Comparison of ENCODE assay signal across 8 mouse cellular contexts in the genomic region with DNA sequence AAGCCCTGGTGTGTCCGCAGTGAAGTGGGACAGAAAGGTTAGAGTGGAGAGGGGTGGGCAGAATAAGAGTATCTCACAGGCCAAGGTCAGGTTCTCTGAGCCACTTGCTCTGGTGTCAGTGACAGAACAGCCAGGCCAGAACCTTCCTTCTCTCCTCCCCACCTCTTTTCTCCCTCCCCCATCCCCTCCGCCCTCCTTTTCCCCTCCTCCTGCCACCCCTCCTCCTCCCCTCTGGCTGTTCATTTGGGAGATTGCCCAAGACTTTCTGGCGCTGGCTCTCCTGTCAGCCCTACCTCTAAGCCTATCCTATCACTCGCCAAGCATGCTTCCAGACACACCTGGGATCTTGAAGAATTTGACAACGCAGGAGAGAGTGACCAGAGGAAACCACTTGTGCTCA. TPM values are rescaled to one million over a fixed set of nuclear protein-coding genes. Genes with fewer than 3 reads are reported as not detected.
DNase-seq lines count a peak whose midpoint lies in the region; ATAC-seq and TF ChIP-seq lines count a peak whose summit lies in the region.

No protein-coding gene starts in this region.

- H3K9ac ChIP-seq in intestine, embryonic 14.5 days (ENCODE audit: low read length), result no peak overlapping the region
- no peak overlapping the region for H3K9ac ChIP-seq in intestine, embryonic 16.5 days (ENCODE audit: low read depth, low read length)
- H3K9ac ChIP-seq in heart, embryonic 16.5 days (ENCODE audit: low read length), result no peak overlapping the region
- no peak overlapping the region for H3K9ac ChIP-seq in liver, embryonic 14.5 days (replicated peaks)

- no peak overlapping the region for H3K27ac ChIP-seq in intestine, embryonic 14.5 days (ENCODE audit: low read depth)
- no peak overlapping the region for H3K27ac ChIP-seq in intestine, embryonic 16.5 days (ENCODE audit: low read length)
- H3K27ac ChIP-seq in embryonic facial prominence, embryonic 10.5 days (replicated peaks), result no peak overlapping the region
- no peak overlapping the region for H3K27ac ChIP-seq in heart, embryonic 16.5 days (ENCODE audit: low read length)
- H3K27ac ChIP-seq in liver, embryonic 14.5 days, result no peak overlapping the region

- H3K4me3 ChIP-seq in intestine, embryonic 14.5 days (ENCODE audit: low read depth, low read length), result peak overlapping the region; percentile 38; the same call in 1 of the 2 replicates
- H3K4me3 ChIP-seq in intestine, embryonic 16.5 days (ENCODE audit: low read length), result no peak overlapping the region
- H3K4me3 ChIP-seq in embryonic facial prominence, embryonic 10.5 days, result peak overlapping the region; percentile 61
- H3K4me3 ChIP-seq in heart, embryonic 16.5 days (ENCODE audit: low read length), result peak overlapping the region; percentile 60
- H3K4me3 ChIP-seq in liver, embryonic 14.5 days (ENCODE audit: insufficient read depth in 1 of 2, low read depth in 2 of 2, low read length in 2 of 2), result peak overlapping the region; percentile 45 to 46

- peaks cover 34% of the 10 kb centered on the region for H3K27me3 ChIP-seq in intestine, embryonic 14.5 days (replicated peaks; ENCODE audit: control insufficient read depth, insufficient read depth, low read length)
- H3K27me3 ChIP-seq in intestine, embryonic 16.5 days (replicated peaks; ENCODE audit: control insufficient read depth, insufficient read depth, low read length), result peaks cover 25% of the 10 kb centered on the region
- H3K27me3 ChIP-seq in embryonic facial prominence, embryonic 10.5 days (replicated peaks; ENCODE audit: low read depth, poor library complexity, severe bottlenecking), result peaks cover 42% of the 10 kb centered on the region
- H3K27me3 ChIP-seq in heart, embryonic 16.5 days (ENCODE audit: control insufficient read depth, insufficient read depth, low read length), result peaks cover 13% of the 10 kb centered on the region; the same call in 1 of the 2 replicates
- H3K27me3 ChIP-seq in liver, embryonic 14.5 days (ENCODE audit: control insufficient read depth, insufficient read depth, low read length), result peaks cover 15% of the 10 kb centered on the region

- H3K36me3 ChIP-seq in intestine, embryonic 14.5 days (ENCODE audit: control insufficient read depth, insufficient read depth, low read length), result no peaks in the 10 kb centered on the region
- no peaks in the 10 kb centered on the region for H3K36me3 ChIP-seq in intestine, embryonic 16.5 days (ENCODE audit: control insufficient read depth, insufficient read depth, low read length)
- H3K36me3 ChIP-seq in embryonic facial prominence, embryonic 10.5 days (replicated peaks), result no peaks in the 10 kb centered on the region
- H3K36me3 ChIP-seq in heart, embryonic 16.5 days (ENCODE audit: control insufficient read depth, insufficient read depth), result no peaks in the 10 kb centered on the region
- no peaks in the 10 kb centered on the region for H3K36me3 ChIP-seq in liver, embryonic 14.5 days (replicated peaks; ENCODE audit: control insufficient read depth, insufficient read depth, low read depth)

- WGBS in intestine, embryonic 14.5 days, result 11% methylated on average over 4 of the region's 5 CpGs
- WGBS in intestine, embryonic 16.5 days, result 11% methylated on average over 4 of the region's 5 CpGs
- WGBS in embryonic facial prominence, embryonic 10.5 days, result 6% methylated on average over 5 of the region's 5 CpGs
- 12% methylated on average over 5 of the region's 5 CpGs for WGBS in heart, embryonic 16.5 days
- WGBS in liver, embryonic 14.5 days (ENCODE audit: insufficient replicate concordance), result 11% methylated on average over 5 of the region's 5 CpGs

- no peak for TF ChIP-seq EP300 in liver, embryonic 14.5 days (IDR thresholded peaks at IDR 0.05; ENCODE audit: low read depth)

- H3K9me3 ChIP-seq in intestine, embryonic 14.5 days (ENCODE audit: control insufficient read depth, low read length), result no peaks in the 10 kb centered on the region
- no peaks in the 10 kb centered on the region for H3K9me3 ChIP-seq in intestine, embryonic 16.5 days (ENCODE audit: control insufficient read depth, low read length)
- 0 out of 2 replicates have a peak, but pooled peaks cover 3% of the 10 kb centered on the region for H3K9me3 ChIP-seq in embryonic facial prominence, embryonic 10.5 days
- peaks cover 4% of the 10 kb centered on the region; the same call in 1 of the 2 replicates for H3K9me3 ChIP-seq in heart, embryonic 16.5 days (replicated peaks; ENCODE audit: control insufficient read depth, low read length)
- H3K9me3 ChIP-seq in liver, embryonic 14.5 days (ENCODE audit: control insufficient read depth, low read length), result no peaks in the 10 kb centered on the region

- peaks cover 13% of the 10 kb centered on the region for H3K4me1 ChIP-seq in intestine, embryonic 14.5 days (replicated peaks; ENCODE audit: control insufficient read depth, insufficient read depth, low read length)
- peaks cover 15% of the 10 kb centered on the region for H3K4me1 ChIP-seq in intestine, embryonic 16.5 days (ENCODE audit: control insufficient read depth, insufficient read depth, low read length)
- H3K4me1 ChIP-seq in embryonic facial prominence, embryonic 10.5 days, result peaks cover 19% of the 10 kb centered on the region
- peaks cover 14% of the 10 kb centered on the region for H3K4me1 ChIP-seq in heart, embryonic 16.5 days (ENCODE audit: control insufficient read depth, insufficient read depth, low read length)
- peaks cover 0 to 9% of the 10 kb centered on the region in 2 experiments; a peak in 2 of 4 replicates for H3K4me1 ChIP-seq in liver, embryonic 14.5 days (replicated peaks; ENCODE audit: control insufficient read depth in 2 of 2, insufficient read depth in 2 of 2, low read length in 1 of 2)

- peak overlapping the region; percentile 71; the same call in 1 of the 2 replicates for H3K4me2 ChIP-seq in intestine, embryonic 14.5 days (ENCODE audit: low read length)
- H3K4me2 ChIP-seq in intestine, embryonic 16.5 days (ENCODE audit: low read depth, low read length), result no peak overlapping the region
- peak overlapping the region; percentile 93 for H3K4me2 ChIP-seq in heart, embryonic 16.5 days (ENCODE audit: low read depth, low read length)
- H3K4me2 ChIP-seq in liver, embryonic 14.5 days (ENCODE audit: low read depth), result peak overlapping the region; percentile 63

- ATAC-seq in intestine, embryonic 14.5 days (replicated peaks; ENCODE audit: low FRiP score, low TSS enrichment, low read depth), result no peak; the same call in 1 of the 2 replicates
- ATAC-seq in intestine, embryonic 16.5 days, result no peak
- no peak for ATAC-seq in heart, embryonic 16.5 days (replicated peaks; ENCODE audit: extremely low read depth, insufficient read depth, low FRiP score)
- ATAC-seq in liver, embryonic 14.5 days (ENCODE audit: insufficient read depth), result no peak
- ATAC-seq in activated CD4-positive, CD25-positive, alpha-beta regulatory T cell, adult 4 months, result no peak

- no peak for TF ChIP-seq CTCF in liver, embryonic 14.5 days (IDR thresholded peaks at IDR 0.05; ENCODE audit: low read depth)

- no peak for DNase-seq in intestine, embryonic 14.5 days (ENCODE audit: low spot score)
- no peak for DNase-seq in embryonic facial prominence, embryonic 10.5 days (ENCODE audit: low spot score)
- no peak for DNase-seq in liver, embryonic 14.5 days (ENCODE audit: low read depth in 3 of 3, low spot score in 3 of 3)
- peak; percentile 33 for DNase-seq in retina, embryonic 14.5 days (ENCODE audit: low spot score)
- DNase-seq in urinary bladder, adult 2 months (ENCODE audit: low spot score), result no peak

RNA-seq across cellular contexts. Expression of gene Tuba8, which starts 1.2 kb away (rescaled TPM):
- 0.38 and 0.46 TPM in 2 replicates for polyA plus RNA-seq in intestine, embryonic 14.5 days (2014; fragmentation: Nextera tagmentation; extraction: Ambion mirVana)
- polyA plus RNA-seq in intestine, embryonic 16.5 days (2015; fragmentation: Nextera tagmentation; extraction: Ambion mirVana), result 0.44 and 0.68 TPM in 2 replicates
- 0.41 and 0.60 TPM in 2 replicates for polyA plus RNA-seq in embryonic facial prominence, embryonic 10.5 days (2016; fragmentation: Nextera tagmentation; extraction: Ambion mirVana)
- polyA plus RNA-seq in heart, embryonic 16.5 days (2015; fragmentation: Nextera tagmentation; extraction: Ambion mirVana), result 1.2 and 2.0 TPM in 2 replicates
- polyA plus RNA-seq in liver, embryonic 14.5 days (2012; rRNA removed), result 1.1 and 1.2 TPM in 2 replicates
- 5.1 and 6.0 TPM in 2 replicates for polyA plus RNA-seq in liver, embryonic 14.5 days (2014; fragmentation: Nextera tagmentation; extraction: Ambion mirVana)
- polyA plus RNA-seq in urinary bladder, adult 2 months (2012; rRNA removed), result 2.7 and 5.0 TPM in 2 replicates
- polyA plus RNA-seq in activated CD4-positive, CD25-positive, alpha-beta regulatory T cell, adult 4 months (2017; shearing (Covaris generic)), result under 1 TPM; 0.42 to 0.51 TPM

RNA-seq across cellular contexts. Expression of gene Pex26, which starts 28.3 kb away (rescaled TPM):
- polyA plus RNA-seq in intestine, embryonic 14.5 days (2014; fragmentation: Nextera tagmentation; extraction: Ambion mirVana), result 10.5 and 11.5 TPM in 2 replicates
- polyA plus RNA-seq in intestine, embryonic 16.5 days (2015; fragmentation: Nextera tagmentation; extraction: Ambion mirVana), result 13.4 and 14.8 TPM in 2 replicates
- 10.9 and 11.5 TPM in 2 replicates for polyA plus RNA-seq in embryonic facial prominence, embryonic 10.5 days (2016; fragmentation: Nextera tagmentation; extraction: Ambion mirVana)
- polyA plus RNA-seq in heart, embryonic 16.5 days (2015; fragmentation: Nextera tagmentation; extraction: Ambion mirVana), result 6.7 and 7.6 TPM in 2 replicates
- polyA plus RNA-seq in liver, embryonic 14.5 days (2012; rRNA removed), result 3.2 and 3.3 TPM in 2 replicates
- 2.2 and 2.4 TPM in 2 replicates for polyA plus RNA-seq in liver, embryonic 14.5 days (2014; fragmentation: Nextera tagmentation; extraction: Ambion mirVana)
- polyA plus RNA-seq in urinary bladder, adult 2 months (2012; rRNA removed), result 14.7 and 17.2 TPM in 2 replicates
- polyA plus RNA-seq in activated CD4-positive, CD25-positive, alpha-beta regulatory T cell, adult 4 months (2017; shearing (Covaris generic)), result 1 to 10 TPM; 1.9 to 2.1 TPM

RNA-seq across cellular contexts. Expression of gene Usp18, which starts 34.0 kb away (rescaled TPM):
- polyA plus RNA-seq in intestine, embryonic 14.5 days (2014; fragmentation: Nextera tagmentation; extraction: Ambion mirVana), result 2.1 and 2.8 TPM in 2 replicates
- polyA plus RNA-seq in intestine, embryonic 16.5 days (2015; fragmentation: Nextera tagmentation; extraction: Ambion mirVana), result 2.6 and 2.8 TPM in 2 replicates
- polyA plus RNA-seq in embryonic facial prominence, embryonic 10.5 days (2016; fragmentation: Nextera tagmentation; extraction: Ambion mirVana), result 0.39 and 0.50 TPM in 2 replicates
- 3.6 and 6.1 TPM in 2 replicates for polyA plus RNA-seq in heart, embryonic 16.5 days (2015; fragmentation: Nextera tagmentation; extraction: Ambion mirVana)
- polyA plus RNA-seq in liver, embryonic 14.5 days (2012; rRNA removed), result 2.6 and 2.9 TPM in 2 replicates
- 5.4 and 6.0 TPM in 2 replicates for polyA plus RNA-seq in liver, embryonic 14.5 days (2014; fragmentation: Nextera tagmentation; extraction: Ambion mirVana)
- 17.6 and 21.6 TPM in 2 replicates for polyA plus RNA-seq in urinary bladder, adult 2 months (2012; rRNA removed)
- polyA plus RNA-seq in activated CD4-positive, CD25-positive, alpha-beta regulatory T cell, adult 4 months (2017; shearing (Covaris generic)), result 10 to 100 TPM; 75.8 to 85.7 TPM
